Mouse (Mus musculus): Measurements from ENCODE around the gene Gm28035. TPM values are rescaled to one million over a fixed set of nuclear protein-coding genes. Genes with fewer than 3 reads are reported as not detected.

Gene Gm28035
- polyA plus RNA-seq, 1 experiment from 2014 or later, result 2.1 TPM

DNA sequence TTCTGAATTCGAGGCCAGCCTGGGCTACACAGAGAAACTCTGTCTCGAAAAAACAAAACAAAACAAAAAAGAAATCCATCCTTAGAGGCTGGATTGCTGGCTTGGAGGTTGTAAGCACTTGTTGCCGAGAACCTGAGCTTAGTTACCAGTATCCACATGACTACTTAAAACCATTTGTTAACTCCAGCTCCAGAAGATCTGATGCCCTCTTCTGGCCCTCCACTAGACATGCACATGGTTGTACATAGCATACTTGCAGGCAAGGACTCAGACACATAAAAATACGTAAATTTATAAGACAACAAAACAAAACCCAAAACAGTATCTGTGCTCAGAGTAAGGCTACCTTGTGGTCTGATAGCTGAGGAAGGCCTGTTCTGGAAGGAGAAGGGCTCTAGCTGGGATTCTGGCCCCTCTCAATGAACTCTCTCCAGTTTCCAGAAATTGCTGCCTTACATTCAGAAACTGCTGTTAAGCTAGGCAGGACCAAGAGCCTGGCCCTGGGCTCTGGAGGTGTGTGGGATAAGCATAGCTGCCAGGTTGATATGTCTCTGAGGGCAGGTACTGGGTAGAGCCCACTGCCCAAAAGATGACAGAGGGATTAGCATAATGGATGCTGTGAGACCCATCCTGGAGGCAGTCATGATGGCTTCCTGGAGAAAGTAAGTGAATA, 20.8 kb downstream of the Gm28035 start:
- POLR2A ChIA-PET, result interaction anchor here (1.3 kb wide), 1 partner anchor 24 kb away, joined by 3 read pairs; the partner anchor contains the start of gene Lrrc8a
- in situ Hi-C loops (cut with MboI; ENCODE audit: low pct_unique_long_range_greater_than_20kb), result loop anchor here (10.0 kb wide), 1 partner anchor 86 kb away; the partner anchor contains the start of genes Endog and Spout1

GRCm38 (mm10) chr2:30261921-30262839, 21.8 kb downstream of the Gm28035 start:
- ChIA-PET POLR2A (interaction anchor here (1.3 kb wide), 1 partner anchor 25 kb away, joined by 3 read pairs; the partner anchor contains the start of gene Lrrc8a), CTCF (interaction anchor here (0.7 to 1.2 kb wide), 2 partner anchors 21 to 23 kb away, joined by 3 to 4 read pairs; no protein-coding TSS in a partner anchor)
- in situ Hi-C loops (cut with MboI; ENCODE audit: low pct_unique_long_range_greater_than_20kb), result loop anchor here (10.0 kb wide), 1 partner anchor 87 kb away; the partner anchor contains the start of genes Endog and Spout1
- DNase-seq (ENCODE audit: low read depth, low spot score), result no peak
- ATAC-seq, result no peak
- TF ChIP-seq CTCF (IDR thresholded peaks at IDR 0.05), result no peak
- no peaks in the 10 kb centered on the region for H3K27me3 ChIP-seq

More for the DNA sequence above, 20.8 kb downstream of the Gm28035 start:
- no peak for DNase-seq (ENCODE audit: low read depth, low spot score)
- TF ChIP-seq CTCF (IDR thresholded peaks at IDR 0.05), result no peak
- no peaks in the 10 kb centered on the region for H3K27me3 ChIP-seq
- CTCF ChIA-PET, result interaction anchor here (0.7 to 1.2 kb wide), 2 partner anchors 20 to 22 kb away, joined by 3 to 4 read pairs; no protein-coding TSS in a partner anchor
- ATAC-seq, result no peak

DNA sequence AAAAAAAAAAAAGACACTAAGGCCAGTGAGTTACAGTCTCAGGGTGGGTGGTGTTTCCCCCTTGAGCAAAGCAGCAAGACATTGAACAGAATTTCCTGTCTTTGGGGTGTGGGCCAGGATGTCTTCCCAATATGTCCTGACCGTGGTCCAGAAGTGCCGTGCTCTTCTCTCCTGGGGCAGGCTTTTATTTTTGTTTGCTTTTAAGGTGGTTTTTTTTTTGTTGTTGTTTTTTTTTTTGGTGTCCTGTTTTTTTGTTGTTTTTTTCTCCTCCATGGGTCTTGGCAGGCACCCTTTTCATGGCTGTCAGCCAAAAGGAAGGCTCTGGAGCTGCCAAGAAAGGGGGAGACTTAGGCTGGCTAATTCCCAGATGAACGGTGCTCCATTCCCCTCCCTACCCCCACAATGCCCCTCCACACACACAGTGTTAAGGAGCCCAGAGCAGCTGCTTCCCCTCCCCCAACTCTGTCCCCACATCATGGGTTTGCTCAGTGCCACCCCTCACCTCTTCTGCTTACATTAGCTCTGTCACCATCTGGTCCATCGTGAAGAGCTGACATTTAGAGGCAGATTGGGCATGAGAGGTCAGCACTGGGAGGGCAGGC, 22.6 kb downstream of the Gm28035 start:
- TF ChIP-seq CTCF (IDR thresholded peaks at IDR 0.05), result no peak
- no peaks in the 10 kb centered on the region for H3K27me3 ChIP-seq
- DNase-seq (ENCODE audit: low read depth, low spot score) (no peak), ATAC-seq (no peak)
- ChIA-PET POLR2A (interaction anchor here (0.9 kb wide), 1 partner anchor 26 kb away, joined by 4 read pairs; the partner anchor contains the start of gene Lrrc8a), CTCF (no interaction called here)
- in situ Hi-C loops (cut with MboI; ENCODE audit: low pct_unique_long_range_greater_than_20kb), result loop anchor here (10.0 kb wide), 1 partner anchor 88 kb away; the partner anchor contains the start of genes Endog and Spout1

GRCm38 (mm10) chr2:30263811-30264210, 23.4 kb downstream of the Gm28035 start:
- POLR2A ChIA-PET, result interaction anchor here (0.6 to 0.9 kb wide), 2 partner anchors 16 to 26 kb away, joined by 3 to 4 read pairs; partner anchors contain the start of gene Lrrc8a
- no peaks in the 10 kb centered on the region for H3K27me3 ChIP-seq
- CTCF ChIA-PET, result no interaction called here
- ATAC-seq (no peak), DNase-seq (ENCODE audit: low read depth, low spot score) (no peak)
- in situ Hi-C loops (cut with MboI; ENCODE audit: low pct_unique_long_range_greater_than_20kb), result loop anchor here (10.0 kb wide), 1 partner anchor 89 kb away; the partner anchor contains the start of genes Endog and Spout1
- no peak for TF ChIP-seq CTCF (IDR thresholded peaks at IDR 0.05)

- DNase-seq (ENCODE audit: low read depth, low spot score) (no peak), ATAC-seq (no peak)
- TF ChIP-seq CTCF (IDR thresholded peaks at IDR 0.05), result no peak
- H3K27me3 ChIP-seq, result no peaks in the 10 kb centered on the region
- ChIA-PET CTCF (no interaction called here), POLR2A (no interaction called here)
- in situ Hi-C loops (cut with MboI; ENCODE audit: low pct_unique_long_range_greater_than_20kb), result loop anchor here (10.0 kb wide), 1 partner anchor 90 kb away; the partner anchor contains the start of genes Endog and Spout1
Observed at GRCm38 (mm10) chr2:30264671-30265519, 24.5 kb downstream of the Gm28035 start.

- no peak for DNase-seq (ENCODE audit: low read depth, low spot score)
- POLR2A ChIA-PET, result interaction anchor here (1.0 to 1.5 kb wide), 3 partner anchors 9 to 24 kb away, joined by 3 to 7 read pairs (median 3); partner anchors contain the start of genes Dolk and Nup188
- CTCF ChIA-PET, result no interaction called here
- in situ Hi-C loops (cut with MboI; ENCODE audit: low pct_unique_long_range_greater_than_20kb), result loop anchor here (10.0 kb wide), 1 partner anchor 91 kb away; the partner anchor contains the start of genes Endog and Spout1
- H3K27me3 ChIP-seq, result no peaks in the 10 kb centered on the region
- no peak for ATAC-seq
- TF ChIP-seq CTCF (IDR thresholded peaks at IDR 0.05), result no peak
Observed at GRCm38 (mm10) chr2:30265767-30266253, 25.4 kb downstream of the Gm28035 start, which contains the start of gene Phyhd1. Gene Phyhd1, plus strand, starts transcription at chr2:30266203.

DNA sequence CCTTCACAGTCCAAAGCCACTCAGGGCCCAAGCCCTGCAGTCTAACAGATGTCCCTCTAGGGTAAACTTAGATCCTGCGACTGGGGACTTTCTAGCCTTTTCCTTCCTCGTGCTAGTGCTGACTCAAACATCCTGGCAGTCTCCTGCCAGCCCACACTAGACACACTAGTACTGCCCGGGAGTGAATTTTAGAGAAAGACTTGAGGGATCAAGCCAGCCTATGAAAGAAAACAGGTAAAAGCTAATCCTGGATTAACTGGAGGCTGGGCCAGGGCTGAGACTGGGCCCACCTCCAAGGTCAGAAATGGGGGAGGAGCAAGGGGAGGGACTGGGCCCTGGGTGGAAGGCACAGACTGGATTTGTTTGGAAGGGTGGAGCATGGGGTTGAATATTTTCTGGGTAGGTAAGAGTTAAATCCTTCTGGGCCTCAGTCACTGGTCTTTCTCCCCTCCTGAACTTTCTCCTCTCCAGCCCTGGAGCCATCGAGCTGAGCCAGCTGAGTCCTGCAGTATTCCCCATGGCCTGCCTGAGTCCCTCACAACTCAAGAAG, 26.1 kb downstream of the Gm28035 start:
- ATAC-seq (peak; percentile 34), DNase-seq (ENCODE audit: low read depth, low spot score) (no peak)
- in situ Hi-C loops (cut with MboI; ENCODE audit: low pct_unique_long_range_greater_than_20kb), result loop anchor here (10.0 kb wide), 1 partner anchor 92 kb away; the partner anchor contains the start of genes Endog and Spout1
- TF ChIP-seq CTCF (IDR thresholded peaks at IDR 0.05), result no peak
- POLR2A ChIA-PET, result interaction anchor here (0.8 to 1.5 kb wide), 4 partner anchors 9 to 90 kb away, joined by 3 to 7 read pairs (median 3); partner anchors contain the start of genes Dolk and Nup188
- CTCF ChIA-PET, result interaction anchor here (1.3 to 2.0 kb wide), 2 partner anchors 29 to 93 kb away, joined by 3 to 4 read pairs; partner anchors contain the start of gene Lrrc8a
- H3K27me3 ChIP-seq, result no peaks in the 10 kb centered on the region

DNA sequence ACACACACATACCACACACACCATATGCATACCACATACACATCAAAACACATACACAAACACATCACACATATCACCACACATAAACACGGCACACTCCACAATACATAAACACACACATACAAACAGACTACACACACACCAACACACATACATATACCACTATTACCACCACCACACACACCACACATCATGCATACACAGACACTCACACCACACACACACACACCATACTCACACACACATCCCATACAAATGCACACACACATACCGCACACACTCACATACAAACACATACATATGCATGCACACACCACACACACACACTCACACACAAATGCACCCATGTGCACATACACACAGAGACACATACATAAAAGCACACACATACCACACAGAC, 27.1 kb downstream of the Gm28035 start:
- no peaks in the 10 kb centered on the region for H3K27me3 ChIP-seq
- in situ Hi-C loops (cut with MboI; ENCODE audit: low pct_unique_long_range_greater_than_20kb), result loop anchor here (10.0 kb wide), 1 partner anchor 93 kb away; the partner anchor contains the start of genes Endog and Spout1
- no peak for TF ChIP-seq CTCF (IDR thresholded peaks at IDR 0.05)
- ATAC-seq, result no peak
- ChIA-PET CTCF (interaction anchor here (1.3 to 2.0 kb wide), 2 partner anchors 30 to 94 kb away, joined by 3 to 4 read pairs; partner anchors contain the start of gene Lrrc8a), POLR2A (no interaction called here)
- no peak for DNase-seq (ENCODE audit: low read depth, low spot score)
